Mouse (Mus musculus): Measurements from ENCODE around the gene Snx27. TPM values are rescaled to one million over a fixed set of nuclear protein-coding genes. Genes with fewer than 3 reads are reported as not detected.

Snx27 gene
- total RNA-seq (2021) = 10 to 100 TPM; 28.3 to 29.0 TPM
- long read RNA-seq, experiment 1, full-length matches to known transcripts = 7 of 13 reads
- long read RNA-seq, experiment 1, partial matches to known transcripts = 0 of 13 reads
- long read RNA-seq, experiment 1, other reads (novel, unspliced or antisense) = 6 of 13 reads
- long read RNA-seq, experiment 2, full-length matches to known transcripts = 2 of 6 reads
- long read RNA-seq, experiment 2, partial matches to known transcripts = 1 of 6 reads
- long read RNA-seq, experiment 2, other reads (novel, unspliced or antisense) = 3 of 6 reads

DNA sequence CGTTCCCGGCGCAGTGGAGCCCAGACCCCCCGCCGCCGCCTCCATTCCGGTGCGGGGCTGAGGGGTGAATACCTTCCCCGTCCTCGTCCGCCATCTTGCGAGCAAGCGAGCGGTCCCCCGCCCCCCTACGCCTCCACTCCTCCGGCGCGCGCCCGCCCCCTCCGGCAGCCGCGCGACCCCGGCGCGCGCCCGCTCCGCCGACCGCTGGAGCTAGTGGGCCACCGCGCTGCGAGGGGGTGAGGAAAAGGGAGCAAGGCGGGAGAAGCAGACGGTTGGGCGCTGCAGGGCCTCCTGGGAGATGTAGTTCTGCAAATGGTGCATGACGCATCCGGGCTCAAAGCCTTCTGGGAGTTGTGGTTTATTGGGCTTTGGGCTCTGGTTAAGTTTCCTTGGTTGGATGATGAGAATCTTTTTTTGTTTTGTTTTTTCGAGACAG lies at the start of gene Snx27:
Gene Snx27 (minus strand): TSS at position 261 of the 436 bp plus-strand sequence.
- peak; percentile 93 to 94 for DNase-seq

DNA sequence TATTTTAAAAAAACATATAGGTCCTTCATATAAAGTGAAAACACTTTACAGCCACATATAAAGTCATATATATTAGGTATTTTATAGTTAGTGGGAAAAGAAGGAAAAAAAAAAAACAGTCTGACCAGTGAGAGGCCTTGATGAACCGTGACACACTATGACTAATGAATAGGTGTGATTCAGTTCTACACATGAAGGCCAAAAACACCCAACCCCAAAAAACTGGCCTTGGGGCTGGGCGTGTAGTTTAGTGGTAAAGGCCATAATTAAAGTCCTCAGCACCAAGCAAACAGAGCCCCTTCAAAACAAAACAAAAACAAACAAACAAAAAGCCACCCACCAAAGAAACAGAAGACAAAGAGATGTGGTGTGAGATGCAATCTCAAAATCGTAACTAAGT lies 47.4 kb upstream of the Snx27 start:
- no peak for DNase-seq

DNA sequence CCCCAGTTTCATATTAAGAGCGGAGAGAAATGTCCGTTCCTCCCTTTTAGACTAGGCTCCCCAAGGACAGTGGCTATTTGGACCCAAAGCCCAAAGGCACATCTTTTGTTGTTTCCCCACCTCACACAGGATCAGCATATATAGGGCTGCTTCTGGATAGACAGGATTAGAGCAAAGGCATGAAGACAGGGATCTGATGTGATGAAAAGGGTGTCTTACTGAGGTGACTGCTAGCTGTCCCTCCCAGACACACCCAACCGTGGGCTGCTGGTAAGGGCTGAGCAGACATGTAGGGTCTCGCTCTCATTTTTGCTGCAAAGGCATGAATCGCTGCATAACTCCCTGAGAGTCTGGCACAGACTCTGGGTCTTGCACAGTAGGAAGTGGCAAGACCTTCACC lies 46.2 kb upstream of the Snx27 start:
- DNase-seq = no peak

DNA sequence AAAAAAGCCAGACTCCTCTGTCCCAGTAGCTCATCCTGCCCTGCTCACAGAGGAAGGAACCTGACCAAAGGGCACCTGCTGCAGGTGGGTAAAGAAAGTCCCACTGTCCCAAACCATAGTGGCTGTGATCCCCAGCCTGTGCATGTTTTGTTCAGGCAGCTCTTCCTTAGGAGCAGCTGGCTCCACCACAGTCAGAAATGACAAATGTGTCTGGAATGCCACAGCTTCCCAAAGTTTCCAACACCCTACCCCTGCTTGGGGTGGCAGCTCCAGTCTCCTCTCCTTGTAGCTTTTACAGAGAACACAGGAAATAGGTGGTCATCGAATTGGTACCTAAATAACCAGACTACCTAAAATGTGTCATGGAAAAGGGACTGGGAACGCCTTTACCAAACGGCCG lies 41.8 kb upstream of the Snx27 start:
- DNase-seq = no peak

DNA sequence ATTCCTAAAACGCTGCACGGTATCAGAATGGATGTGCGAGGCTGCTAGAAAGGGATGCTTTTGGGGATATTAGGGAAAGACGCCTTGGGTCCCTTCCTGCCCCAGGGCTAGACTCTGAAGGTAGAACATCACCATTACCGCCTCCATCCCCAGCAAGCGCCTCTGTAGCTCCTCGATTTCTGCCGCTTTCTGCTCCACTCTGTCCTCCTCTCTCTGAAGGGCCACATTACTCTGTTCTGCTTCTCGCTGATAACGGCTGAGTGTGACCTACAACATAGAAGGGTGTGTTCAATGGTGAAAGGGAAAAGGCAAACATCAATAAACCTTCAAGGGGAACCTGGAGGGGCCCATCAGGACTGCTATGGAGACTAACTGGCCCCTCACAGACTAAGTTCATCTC lies 40.0 kb upstream of the Snx27 start:
- no peak for DNase-seq

DNA sequence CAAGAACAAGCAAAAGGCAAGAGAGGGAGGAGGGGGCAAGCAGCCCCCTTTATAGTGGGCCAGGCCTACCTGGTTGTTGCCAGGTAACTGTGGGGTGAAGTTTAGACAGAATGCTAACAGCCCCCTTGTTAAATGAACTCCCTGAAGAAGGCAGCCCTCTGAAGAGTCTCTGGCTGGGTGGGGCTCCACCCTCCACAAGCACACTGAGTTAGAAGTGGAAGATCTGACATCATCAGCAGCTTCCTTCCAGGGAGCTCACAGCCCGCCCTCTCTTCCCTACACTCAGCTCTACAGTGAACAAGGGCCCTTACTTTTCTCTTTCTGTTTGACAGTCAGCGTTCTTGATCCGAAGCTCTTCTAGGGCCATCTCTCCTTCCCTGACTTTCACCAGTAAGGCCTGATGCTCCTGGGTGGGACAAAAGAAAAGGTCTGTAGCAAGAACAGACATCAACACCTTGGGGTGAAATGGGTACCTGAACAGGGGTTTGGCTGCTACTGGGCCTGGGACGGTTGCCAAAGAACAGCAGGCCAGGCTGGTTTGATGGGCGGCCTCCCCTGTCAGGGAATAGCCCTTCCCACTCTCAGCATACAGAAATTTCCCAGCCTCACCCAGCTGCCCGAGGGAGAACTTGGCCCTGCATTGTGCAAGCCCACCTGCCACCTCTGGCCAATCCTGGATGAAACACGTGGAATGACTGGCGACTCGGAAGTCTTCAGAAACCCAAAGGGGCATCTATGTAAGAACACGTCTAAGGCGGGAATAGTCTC lies 39.4 kb upstream of the Snx27 start:
- DNase-seq = peak; percentile 39 to 71

DNA sequence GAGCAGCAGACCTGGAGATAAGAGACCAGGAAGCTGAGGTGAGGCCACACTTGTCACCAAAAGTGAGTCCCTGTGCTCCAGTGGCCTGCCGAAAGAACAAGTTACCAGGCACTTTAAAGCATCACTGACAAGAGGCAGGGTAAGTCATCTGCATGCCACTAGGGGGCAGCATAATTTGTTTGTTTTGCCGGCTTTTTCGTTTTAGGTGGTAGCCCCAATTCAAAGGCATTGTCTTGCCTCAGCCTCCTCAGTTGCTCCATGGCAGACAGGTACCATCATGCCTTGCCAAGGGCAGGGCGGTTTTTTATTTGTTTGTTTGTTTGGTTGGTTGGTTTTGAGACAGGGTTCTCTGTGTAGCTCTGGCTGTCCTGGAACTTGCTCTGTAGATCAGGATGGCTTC lies 34.2 kb upstream of the Snx27 start:
- peak; percentile 37 to 68 for DNase-seq

DNA sequence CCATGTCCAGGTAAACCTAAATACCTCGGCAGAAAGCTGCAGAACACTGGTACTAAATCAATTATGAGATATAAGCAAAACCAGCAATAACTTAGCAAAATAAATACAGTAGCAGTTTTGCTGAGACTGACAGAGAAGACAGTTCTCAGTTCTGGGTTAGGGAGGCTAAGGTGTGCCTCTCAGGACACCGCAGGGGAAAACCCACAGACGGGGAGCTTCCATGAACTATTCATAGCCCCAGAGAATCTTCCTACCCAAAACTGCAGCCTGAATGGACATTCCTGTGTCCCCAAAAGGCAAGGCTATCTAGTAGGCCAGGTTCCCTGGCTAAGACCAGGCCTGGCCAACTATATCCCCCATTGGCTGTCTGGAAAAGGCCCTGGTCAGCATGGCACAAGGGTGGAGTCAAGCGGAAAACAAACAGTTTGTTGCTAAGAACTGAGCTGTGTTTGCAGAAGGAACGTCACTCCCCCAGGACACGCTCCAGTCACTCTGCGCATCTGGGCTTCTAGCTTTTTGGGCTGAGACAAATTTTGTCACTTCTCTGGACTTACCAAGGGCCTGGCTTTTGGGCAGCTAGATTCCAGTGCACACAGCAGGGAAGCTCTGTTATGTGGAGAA lies 30.9 kb upstream of the Snx27 start:
- peak; percentile 48 to 71 for DNase-seq

DNA sequence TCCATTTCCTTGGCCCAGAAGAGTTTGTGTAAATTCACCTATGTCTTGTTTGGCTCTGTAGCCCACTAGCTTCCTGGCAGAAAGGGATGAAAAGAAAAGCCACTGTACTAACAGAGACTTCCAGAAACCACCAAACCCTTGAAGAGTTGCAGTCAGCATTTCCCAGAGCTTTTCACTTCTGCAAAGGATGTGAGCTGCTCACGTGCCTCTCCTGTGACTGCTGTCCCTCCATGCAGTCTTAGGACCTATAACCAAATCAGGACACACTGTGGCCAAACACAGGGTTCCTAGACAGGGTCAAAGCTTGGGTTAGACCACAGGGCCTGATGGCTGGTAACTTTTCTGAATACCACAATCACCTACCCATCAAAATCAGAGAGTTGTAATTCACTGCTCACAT lies 29.8 kb upstream of the Snx27 start:
- peak in 1 of 2 experiments; percentile 69 for DNase-seq

DNA sequence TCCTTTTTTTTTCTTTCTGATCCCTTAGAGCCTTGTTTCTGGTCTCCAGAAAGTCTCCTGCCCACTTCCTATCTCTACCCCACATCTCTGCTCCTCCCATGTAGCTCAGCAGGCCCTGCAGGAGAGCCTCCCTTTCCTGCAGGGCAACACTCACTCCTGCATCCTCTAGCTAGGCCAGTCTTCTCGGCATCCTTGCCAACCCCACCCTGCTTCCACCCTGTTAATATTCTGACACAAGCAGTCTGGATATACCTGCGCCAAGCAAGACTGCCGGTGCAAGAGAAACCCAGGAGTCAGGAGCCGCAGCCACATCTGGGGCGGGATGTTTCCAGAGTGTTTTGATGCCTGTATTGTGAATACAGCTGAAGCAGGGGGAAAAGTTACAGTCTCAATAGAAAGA lies 29.3 kb upstream of the Snx27 start:
- peak; percentile 11 to 22 for DNase-seq

DNA sequence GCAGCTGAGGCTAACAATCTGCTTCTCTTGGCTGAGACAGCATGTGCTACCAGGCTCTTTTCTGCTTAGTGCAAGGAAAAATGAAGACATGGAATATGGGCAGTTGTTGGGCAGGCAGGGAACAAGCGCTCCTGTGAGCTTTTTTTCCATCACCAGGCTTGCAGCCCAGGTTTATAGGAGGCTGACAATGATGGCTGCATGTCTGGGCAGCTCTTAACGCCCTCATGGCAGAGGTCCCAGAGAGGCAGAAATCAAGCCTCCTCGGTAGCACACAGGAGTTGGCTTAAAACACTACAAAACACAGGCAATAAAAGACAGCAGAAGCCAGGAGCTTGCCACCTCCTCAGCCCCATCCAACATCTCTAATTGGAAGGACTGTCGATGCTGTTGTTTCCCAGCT lies 28.8 kb upstream of the Snx27 start:
- peak; percentile 15 to 25 for DNase-seq

DNA sequence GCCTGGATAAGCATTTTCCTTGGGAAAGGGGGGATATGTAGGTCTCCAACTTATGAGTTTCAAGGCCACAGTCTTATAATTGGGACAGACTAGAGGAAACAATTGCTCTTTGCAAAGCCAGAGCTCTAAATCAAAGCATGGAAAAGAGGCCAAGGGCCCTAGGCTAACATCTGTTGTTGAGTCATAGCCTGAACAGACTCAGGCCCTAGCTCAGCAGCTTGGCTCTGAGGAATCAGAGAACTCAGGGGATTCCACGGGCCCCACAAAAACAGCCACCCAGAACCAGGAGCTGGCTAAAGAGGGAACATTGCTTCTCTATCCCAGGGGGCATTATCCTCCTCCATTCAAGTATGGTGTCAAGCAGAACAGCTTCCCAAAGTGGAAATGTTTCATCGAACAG lies 28.1 kb upstream of the Snx27 start:
- DNase-seq = peak; percentile 51 to 68

DNA sequence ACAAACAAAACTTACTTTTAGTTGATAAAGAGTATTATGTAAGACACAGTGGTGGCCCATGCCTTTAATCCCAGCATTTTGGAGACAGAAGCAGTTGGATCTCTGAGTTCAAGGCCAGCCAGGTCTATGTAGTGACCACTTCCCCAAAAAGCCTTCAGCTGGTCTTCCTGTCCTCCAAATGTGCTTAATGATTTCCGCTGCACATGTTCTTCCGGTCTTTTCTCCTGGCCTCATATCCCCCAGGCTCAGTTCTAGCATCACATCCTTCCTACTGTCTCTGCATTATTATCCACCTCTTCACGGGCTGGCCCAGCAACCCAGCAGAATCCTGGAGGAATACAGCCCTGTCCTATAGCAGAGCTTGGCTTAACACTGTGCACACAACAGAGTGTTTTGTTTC lies 27.1 kb upstream of the Snx27 start:
- DNase-seq = peak in 1 of 2 experiments; percentile 22

DNA sequence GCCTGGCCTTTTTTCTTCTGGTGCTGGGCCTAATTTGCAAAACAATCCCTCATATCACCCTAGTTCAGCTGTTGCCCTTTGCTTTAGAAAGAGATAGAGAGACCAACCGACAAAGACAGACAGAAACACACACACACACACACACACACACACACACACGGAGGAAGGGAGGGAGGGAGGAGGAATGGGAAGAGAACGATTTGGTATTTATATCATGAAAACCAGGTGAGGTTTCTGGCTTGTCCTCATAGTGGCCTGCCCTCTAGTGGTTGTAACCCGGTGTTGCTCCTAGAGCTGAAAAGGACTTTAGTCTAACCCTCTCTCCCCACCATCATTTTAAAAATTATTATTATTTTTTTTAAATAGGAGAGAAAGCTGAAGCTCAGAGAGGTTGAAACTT lies 19.4 kb upstream of the Snx27 start:
- peak; percentile 36 to 75 for DNase-seq

DNA sequence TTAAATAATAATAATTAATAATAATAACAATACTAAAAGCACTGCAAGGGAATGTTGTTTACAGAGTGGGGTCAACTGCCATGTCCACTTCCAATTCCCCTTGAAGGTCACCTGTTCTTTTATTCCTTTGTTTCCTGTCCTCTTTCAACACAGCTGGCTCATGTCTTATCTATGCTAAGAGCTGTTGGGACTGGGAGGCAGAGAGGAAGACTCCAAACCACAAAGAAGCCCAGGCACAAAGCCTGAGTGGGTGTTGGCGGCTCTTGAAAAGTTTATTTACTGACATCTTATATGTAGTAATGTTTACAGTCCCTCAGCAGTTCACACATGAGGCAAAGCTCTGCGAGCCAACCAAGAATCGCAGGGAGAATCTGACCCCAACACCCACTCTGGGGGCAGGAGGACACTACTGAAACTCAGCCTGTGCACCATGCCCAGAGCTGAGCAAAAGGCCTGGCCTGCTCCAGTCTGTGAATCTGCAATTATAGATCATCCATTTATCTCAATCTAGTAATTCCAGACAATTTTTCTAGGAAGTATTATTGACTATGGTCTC lies 14.8 kb upstream of the Snx27 start:
- DNase-seq = no peak

DNA sequence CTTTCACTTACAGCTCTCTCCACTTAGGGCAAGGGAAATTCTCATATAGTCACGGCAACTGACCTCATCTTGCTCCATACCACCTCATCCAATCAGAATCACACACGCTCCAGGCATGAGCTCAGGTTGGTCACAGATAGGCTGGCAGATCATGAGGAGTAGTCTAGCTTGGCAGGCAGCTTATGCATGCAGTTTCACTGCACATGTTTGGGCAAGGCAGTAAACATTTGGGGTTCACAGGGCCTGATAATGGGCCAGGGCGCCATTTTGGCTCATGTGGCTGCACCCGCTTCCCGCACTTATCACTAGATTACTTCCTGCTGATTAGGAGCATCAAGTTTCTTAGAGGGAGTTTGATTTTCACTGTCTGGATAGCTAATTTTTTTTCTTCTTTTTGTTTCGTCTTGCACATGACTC lies 13.4 kb upstream of the Snx27 start:
- DNase-seq = no peak

DNA sequence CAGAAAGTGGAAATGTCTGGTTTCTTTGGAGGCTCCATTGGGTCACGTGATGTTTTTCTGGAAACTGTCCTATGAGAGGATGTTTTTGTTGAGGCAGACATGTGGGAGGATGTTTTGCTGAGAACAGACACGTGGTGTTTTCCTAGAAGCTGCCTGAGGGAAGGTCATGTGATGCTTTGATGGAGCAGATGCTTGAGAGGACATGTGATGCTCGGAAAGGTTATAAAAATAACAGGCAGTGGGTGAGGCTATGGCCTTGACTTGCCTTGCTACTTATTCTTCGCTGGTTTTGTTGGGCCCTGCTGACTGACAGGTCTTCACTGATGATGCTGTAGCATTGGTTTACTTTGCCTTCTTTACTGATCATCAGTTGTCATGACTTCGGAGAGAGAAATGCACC lies 8.6 kb upstream of the Snx27 start:
- DNase-seq = no peak

DNA sequence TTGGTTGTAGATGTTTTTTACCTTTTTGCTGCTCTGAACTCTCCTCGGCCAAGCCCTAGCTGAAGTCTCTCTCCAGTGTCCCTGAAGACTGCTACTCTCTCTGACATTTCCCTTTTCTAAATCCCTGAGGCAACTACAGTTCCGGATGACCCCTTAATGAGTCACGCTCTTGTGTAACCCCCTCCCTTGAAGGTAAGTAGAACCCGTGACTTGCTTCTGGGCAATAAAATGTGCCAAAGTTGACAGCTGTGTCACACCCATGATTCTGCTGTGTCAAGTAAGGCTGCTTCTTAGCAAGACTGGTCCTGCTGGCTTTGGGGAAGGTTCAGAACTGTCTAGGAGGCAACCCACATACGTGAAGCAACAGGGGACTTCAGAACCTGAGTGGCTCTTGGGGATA lies 5.4 kb upstream of the Snx27 start:
- DNase-seq = no peak

DNA sequence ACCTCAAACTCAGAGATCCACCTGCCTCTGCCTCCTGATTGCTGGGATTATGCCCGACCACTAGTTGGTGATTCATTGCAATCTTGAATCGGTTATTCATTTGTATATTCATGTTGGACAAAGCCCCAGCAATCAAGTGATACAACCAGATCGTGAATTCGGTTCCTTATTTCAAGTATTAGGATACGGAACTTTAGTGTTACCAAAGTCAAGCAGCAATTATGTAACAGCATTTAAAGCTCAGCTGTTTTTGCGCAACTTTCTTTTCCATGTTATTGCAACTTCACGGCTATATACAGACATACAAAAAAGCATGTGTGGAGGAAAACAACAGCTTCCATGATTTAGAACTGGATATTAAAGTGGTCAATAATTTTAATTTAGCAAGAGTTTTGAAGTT lies 428 bp upstream of the Snx27 start:
- no peak for DNase-seq

DNA sequence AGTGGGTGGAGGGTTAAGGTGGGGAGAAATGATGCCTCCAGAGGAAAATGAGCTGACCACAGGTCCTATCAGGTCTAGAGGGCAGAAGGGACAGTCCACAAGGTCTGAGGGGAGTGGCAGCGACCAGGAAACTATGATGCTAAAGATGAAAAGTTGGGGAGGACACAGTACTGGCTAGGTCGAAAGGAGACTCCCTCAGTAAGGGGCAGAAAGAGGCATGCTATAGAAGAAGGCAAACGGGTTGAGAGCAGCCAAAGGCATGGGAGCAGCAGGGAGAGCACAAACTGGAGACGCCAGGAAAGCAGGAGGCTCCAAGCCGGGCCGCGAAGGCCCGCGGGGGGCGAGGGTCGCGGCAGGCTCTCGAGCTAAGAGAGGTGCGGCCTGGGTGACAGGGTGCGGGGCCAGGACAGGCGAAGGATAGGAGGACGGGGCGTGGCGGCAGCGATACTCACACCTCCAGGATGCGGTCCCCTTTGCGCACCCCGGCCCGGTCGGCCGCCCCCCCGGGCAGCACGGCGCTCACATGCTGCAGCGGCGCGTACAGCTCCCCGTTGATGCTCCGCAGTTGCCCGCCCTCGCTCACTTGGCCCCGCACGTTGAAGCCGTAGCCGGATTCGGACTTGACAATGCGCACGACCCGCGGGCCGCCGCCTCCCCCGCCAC lies 592 bp downstream of the Snx27 start:
- no peak for DNase-seq

DNA sequence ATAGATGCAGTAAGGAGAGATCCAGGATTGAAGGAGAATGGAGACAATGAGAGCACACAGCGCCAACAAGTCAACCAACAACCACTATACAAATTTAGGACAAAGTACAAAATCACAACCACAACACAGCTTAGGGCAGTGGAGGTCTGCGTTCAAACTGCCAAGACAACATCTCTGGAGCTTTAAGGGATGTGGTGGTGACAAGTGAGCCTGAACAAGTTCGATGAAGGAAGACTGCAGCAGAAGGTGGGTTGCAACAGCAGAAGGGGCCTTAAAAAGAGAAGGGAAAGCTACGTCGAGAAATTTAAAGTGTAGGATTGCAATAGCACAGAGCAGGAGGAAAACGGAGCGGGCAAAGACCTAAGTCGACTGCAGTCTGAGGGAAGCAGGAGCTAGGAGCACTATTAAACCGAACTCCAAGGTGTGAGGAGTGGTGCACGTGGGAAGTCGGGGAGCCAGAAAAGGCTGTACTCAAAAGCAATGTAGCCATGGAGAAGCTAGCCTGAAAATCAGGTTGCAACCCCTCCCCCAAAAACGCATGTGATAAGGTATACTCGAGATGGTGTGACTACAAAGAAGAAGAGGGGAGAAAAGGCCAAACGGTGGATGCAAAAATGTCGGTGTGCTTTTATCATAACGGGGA lies 1.3 kb downstream of the Snx27 start:
- peak in 1 of 2 experiments; percentile 26 for DNase-seq

DNA sequence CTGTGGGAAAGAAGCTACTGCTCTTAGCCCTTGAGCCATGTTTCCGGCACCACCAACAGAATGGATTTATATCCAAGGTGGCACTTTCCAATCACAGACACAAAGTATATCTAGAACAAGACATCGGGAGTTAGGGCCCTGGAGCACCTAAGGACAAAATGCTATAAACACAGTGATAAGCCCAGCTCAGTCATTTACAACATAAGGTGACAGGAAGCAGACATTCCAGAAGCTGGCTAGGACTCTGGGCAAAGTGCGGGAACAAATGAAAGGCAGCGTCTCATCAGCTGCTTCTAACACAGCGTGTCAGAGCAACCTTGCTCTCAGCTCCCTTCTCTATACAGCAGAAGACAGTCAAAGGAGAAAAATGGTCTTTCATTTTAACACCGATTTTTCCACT lies 8.0 kb downstream of the Snx27 start:
- no peak for DNase-seq

Measured in heart, adult 18-20 months (tissue).